Mouse (Mus musculus) cerebellum, adult 8-10 months (tissue): Measurements from ENCODE around the gene Sgf29.

ENCODE experiments used
- DNase-seq: peaks from one replicate; pipeline ENCODE4 v3.0.0; 2022

Sgf29 gene

DNA sequence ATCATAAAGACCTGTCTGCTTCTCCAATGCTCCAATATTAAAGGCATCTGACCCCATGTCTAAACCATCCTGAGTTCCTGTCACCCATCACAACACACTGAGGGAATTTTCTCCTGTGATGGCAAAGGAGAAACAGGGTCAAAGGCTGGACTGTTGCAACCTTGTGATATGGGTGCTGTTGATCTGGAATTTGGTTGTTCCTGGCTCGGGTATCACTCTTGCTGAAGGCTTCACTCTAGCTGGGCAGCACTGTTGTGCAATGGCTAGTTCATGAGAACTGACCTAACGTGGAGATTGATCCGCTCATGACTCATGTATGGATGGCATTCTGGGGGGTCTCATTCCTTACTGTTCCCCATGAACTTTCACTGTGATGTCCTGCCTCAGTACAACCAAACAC is 39.9 kb downstream of the Sgf29 start:
- no peak for DNase-seq

DNA sequence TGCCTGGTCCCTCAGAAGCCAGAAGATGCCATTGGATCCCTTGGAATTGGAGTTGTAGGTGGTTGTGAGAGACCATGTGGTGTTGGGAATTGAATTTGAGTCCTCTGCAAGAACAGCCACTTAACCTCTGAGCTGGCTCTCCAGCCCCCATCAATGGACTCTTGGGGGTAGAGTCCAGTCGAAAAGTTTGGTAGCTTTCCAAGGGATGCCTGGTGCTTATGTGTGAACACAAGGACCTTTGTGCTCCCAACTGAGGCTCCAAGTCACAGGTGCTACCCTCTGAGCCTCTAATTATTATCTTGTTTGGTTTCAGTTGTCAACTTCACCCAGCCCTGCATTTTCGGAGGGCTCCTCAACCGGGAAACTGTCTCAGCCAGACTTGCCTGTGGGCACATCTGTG is 41.6 kb downstream of the Sgf29 start:
- DNase-seq, result no peak

DNA sequence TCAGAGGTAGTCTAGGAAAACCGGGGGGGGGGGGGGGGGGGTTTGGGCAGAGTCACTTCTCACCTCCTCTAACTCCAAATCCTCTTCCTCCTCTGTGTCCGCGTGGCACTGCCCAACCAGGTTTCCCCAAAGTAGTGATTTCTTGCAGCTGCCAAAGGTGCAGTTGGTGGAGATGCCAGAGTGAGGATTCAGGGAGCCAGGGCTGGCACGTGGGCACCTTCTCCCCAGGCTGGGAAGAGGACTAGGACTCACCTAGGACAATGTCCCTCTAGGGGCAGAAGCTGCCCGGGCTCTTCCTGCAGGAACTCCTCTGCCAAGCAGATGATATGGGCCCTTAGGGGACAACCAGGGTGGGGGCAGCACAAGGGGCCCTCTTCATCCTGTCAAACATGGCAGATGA is 42.6 kb downstream of the Sgf29 start:
- no peak for DNase-seq

DNA sequence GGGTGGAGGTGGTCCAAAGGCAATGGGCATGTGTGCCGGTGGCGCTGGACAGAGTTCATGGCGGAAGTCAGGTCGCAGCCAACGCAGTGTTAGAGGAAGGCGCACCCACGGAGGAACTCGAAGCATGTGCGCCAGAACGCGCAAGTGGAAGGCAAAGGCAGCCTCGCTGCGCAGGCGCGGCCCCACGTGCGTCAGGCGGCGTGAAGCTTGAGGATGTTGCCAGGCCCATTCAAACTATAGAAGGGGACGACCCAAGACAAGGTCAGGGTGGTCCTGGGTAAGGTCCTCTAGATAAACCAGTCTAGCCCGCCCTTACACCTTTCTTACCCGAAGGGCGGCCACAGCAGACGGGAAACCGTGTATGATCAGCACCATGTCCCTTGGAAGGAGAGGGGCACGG is 43.3 kb downstream of the Sgf29 start:
- no peak for DNase-seq

DNA sequence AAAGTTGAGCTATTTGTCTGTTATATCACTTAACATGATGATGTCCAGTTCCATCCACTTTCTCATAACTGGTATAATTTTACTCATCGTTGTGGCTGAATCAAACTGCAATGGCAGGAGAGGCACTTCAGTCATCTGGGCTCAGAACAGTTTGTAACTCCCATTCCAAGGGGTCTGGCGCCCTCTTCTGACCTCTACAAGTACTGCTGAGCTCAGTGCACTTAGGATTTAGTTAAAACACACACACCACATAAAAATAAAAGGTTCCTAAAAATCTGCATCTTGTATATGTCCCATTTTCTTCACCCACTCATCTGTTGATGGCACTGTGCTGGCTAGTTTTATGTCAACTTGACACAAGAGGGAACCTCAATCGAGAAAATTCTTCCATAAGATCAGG is 44.1 kb downstream of the Sgf29 start:
- peak; percentile 75 for DNase-seq

DNA sequence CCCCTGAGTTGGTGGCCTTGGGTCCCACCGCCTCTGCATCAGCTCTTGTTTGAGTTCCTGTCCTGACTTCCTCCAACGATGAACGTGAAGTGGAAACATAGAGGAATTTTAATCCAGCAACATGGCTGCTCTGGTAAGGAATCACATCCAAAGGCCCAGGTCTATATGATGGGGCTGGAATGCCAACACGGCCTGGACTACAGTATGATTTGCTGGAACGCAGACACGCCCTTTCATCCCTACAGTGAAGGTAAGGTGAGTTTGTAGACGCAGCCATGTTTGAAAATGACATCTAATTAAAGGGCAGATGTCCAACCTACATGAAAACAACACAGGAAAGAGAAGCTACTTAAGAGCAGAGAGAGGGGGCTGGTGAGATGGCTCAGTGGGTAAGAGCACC is 44.7 kb downstream of the Sgf29 start:
- no peak for DNase-seq

DNA sequence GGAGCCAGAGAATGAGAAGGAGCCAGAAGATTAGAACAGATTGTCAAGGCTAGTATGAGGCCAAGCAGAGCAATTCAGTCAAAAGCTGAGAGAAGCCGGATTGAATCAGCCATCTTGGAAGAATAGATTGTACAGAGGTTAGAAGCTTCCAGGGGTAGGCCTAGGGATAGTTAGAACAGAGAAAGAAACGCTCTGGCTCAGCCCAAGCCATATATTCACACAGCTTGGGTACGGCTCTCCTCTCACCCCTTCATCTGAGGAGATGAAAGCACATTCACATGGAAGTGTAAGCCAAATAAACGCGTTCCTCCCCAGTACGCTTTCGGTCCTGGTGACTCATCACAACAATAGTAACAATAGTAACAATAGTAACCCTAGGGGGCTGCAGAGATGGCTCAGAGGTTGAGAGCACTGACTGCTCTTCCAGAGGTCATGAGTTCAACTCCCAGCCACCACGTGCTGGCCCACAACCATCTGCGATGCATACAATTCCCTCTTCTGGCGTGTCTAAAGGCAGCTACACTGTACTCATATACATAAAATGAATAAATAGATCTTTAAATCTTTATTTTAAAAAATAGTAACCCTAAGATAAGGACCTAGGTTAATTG is 45.4 kb downstream of the Sgf29 start:
- no peak for DNase-seq

DNA sequence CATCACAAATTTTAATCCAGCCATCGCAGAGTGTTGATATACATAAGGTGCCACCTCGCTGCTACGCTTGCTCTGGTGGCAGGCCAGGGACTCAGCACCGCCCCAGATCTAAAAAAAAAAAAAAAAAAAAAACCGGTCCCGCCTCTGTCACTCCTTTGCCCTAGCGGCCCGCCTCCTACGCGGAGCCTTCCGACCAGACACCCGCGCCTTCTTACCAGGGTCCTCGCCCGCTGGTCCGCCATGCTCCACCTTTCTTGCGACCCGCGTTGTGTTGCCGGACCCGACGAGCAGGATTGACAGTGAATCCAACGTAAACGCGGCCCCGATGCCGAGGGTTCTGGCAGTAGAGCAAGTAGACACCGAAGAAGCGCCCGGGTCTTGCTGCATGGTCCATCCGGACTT is 46.1 kb downstream of the Sgf29 start, which contains the start of gene Bola2:
Gene Bola2 (plus strand): TSS at position 192 of the 402 bp plus-strand sequence.
- DNase-seq, result no peak

DNA sequence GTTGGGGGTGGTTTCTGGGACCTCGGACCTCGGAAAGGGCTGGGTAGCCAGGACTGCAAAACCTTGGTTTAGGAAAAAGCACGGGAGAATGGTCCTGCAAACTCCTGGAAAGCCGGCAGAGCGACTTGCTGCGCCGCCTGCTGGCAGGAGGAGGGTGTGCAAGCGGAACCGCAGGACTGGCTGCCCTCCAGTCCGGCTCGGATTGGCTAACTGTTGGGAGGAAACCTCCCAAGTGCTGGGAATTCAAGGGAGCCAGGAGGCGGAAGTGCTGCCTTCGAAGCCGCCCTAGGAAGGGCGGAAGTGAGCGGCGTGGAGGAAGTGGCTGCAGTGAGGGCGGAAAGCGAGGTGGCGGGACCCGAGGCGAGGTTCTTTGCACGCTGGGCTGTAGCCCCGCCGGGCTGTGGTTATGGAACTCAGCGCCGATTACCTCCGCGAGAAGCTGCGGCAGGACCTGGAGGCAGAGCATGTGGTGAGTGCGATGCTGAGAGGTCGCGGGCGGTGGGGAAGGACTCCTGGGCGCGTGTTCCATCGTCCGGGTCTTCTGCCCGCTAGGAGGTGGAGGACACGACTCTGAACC is 46.6 kb downstream of the Sgf29 start, which contains the start of gene Slx1b:
Gene Slx1b (minus strand): TSS at position 154 of the 577 bp plus-strand sequence.
- peak; percentile 92 for DNase-seq

DNA sequence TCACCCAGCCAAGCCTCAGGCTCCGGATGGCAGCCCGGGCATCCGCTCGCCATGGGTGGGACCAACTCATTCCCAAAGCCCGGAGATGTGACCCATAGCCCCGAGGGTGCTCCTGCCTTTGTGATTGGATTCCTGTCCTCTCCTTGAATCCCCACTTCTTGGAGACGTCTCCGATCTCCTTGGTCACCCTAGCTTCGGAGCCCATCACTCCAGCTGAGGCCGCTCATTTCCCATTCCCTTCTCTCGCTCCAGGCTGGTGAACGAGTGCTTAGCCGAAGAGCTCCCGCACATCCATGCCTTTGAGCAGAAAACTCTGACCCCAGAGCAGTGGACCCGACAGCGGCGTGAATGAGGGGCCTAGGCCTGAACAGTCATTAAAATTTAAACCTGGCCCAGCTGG is 47.2 kb downstream of the Sgf29 start:
- DNase-seq, result no peak

DNA sequence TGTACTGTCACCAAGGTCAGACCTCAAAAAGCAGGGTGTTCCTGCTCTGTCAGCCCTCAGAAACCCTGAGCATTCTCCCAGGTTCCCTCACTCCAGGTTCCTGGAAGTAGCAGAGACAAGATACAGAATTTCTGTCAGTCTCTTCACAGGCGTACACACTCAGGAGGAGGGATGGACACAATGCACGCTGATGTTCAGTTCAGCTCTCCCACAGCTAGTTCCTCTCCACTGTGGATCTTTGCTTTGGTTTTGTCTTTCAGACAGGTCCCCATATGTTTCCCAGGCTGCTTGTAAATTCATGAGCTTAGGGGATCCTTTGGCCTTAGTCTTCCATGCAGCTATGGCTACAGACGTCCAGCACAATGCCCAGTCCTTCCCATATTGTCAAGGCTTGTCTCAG is 47.8 kb downstream of the Sgf29 start:
- no peak for DNase-seq

DNA sequence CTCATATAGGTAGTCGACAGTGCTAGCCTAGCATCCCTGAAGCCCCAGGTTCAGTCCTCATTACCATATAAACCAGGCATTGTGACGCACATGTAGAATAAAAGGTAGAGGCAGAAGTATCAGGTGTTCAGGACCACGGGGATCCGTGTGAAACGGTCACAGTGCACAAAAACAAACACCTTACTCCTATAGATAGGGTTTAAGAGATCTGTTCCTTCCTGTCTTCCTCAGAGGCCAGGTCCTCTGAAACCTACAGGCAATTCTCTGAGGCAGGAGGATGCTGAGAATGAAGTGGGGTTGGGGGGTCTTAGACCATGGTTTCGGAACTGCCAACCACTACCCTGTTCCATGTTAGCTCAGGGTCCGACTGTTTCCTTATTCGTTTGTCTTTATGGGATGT is 48.7 kb downstream of the Sgf29 start:
- no peak for DNase-seq

DNA sequence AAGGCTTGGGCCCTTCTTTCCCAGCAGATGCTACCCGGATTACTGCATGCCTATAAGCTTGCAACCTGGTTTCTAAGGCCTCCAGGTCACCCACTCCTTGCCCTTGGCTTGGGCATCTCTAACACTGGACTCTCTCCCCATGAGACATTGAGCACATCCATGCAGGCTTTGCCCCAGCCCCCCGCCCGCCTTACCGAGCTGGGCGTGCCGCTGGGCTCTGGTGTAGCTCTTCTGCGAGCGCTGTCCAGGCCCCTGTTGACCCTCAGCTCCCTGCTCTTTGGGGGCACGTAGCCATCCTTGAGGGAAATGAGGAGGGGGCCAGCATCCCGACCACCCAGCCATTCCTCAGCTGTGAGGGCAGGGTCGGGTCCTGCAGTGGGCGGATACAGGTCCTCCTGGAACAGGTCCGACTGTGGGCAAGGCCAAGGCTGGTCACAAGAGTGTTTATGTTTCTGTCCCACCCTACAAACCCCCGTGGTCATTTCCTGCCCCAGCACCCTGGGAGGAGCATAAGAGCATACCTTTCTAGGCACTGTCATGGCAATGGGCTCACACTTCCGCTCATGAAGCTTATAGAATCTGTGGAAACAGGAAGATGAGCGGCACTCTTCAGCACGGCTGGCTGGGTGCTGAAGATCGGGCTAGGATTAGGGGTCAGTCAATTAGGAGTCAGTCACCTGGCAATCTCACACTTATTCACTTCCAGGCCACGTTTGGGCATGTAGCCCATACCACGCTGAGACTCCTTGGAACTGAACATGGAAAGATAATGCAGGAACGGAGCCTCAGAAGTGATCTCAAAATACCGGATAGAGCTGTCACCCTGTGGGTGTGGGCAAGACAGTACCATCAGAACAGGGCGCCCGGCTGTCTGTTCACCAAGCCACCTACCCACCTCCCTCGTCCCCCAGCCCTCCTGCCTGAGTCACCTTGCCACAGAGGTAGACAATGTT is 51.2 kb downstream of the Sgf29 start:
- no peak for DNase-seq

DNA sequence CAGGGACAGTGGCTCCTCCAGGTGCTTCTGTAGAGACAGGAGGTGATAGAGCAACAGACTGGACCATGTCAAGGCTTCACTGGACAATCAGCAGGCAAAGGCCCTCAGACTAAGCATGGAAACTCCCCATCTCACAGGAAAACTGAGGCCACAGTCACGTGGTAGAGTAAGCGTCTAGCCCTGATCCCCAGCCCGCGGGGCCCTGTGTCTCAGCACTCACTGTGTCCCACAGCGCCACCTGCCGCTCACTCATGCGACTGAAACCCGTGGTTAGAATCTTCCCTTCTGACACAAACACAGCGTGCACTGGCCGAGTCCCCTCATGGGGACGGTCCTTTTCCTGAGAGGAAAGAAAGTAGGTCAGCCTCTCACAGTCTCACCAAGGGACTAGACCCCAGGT is 52.0 kb downstream of the Sgf29 start:
- peak; percentile 93 for DNase-seq

DNA sequence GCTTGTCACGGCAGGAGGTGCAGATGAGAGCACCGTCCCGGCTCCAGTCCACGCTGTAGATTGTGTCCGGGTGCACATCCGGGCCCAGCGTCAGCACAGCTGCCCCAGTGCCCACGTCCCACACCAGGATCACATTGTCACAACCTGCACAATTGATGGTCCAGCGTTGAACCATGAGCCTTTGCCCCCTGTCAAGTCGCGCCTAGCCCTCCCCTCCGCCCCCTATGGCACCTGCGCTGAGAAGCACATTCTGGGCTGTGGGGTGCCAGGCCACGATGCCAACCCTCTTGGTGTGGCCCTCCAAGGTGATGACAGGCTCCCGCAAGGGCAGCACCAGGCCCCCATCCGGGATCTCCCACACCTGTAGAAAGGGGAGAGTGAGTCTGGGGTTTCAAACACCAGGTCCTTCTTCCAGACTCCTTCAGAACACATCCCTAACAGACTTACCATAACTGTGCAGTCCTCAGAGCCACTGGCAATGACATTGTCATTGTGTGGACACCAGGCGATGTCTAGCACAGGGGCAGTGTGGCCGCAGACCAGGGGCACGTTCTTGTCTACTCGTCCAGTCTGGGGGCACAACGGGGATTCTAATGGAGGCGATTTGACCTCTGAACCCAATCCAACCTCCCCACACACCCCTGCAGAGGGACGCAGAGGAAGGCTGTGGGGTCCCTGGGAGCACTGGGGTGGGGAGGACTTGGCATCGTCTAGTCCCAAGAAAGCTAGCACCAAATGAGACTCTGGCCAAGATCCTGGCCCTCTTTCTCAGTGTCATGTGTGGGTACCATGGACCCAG is 52.6 kb downstream of the Sgf29 start:
- DNase-seq, result peak; percentile 23

DNA sequence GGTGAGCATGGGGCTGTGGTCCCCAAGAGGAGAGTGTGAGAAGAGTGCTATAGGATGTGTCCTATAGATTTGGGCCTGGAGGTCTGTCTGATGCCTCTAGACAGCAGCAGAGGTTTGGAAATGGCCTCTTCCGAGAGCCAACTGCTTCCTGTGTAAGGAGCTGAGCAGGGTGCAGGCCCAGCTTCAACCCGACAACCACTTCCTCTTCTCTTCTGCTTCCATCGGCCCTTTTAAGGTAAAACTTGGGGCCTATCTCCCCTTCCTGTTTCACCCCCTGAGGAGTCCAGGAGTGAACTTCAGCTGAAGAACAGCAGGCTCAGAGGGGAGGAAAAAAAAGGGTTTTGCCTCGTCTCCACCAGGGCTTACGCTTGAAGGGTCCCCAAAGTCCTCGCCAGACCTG is 53.2 kb downstream of the Sgf29 start:
- DNase-seq, result no peak

DNA sequence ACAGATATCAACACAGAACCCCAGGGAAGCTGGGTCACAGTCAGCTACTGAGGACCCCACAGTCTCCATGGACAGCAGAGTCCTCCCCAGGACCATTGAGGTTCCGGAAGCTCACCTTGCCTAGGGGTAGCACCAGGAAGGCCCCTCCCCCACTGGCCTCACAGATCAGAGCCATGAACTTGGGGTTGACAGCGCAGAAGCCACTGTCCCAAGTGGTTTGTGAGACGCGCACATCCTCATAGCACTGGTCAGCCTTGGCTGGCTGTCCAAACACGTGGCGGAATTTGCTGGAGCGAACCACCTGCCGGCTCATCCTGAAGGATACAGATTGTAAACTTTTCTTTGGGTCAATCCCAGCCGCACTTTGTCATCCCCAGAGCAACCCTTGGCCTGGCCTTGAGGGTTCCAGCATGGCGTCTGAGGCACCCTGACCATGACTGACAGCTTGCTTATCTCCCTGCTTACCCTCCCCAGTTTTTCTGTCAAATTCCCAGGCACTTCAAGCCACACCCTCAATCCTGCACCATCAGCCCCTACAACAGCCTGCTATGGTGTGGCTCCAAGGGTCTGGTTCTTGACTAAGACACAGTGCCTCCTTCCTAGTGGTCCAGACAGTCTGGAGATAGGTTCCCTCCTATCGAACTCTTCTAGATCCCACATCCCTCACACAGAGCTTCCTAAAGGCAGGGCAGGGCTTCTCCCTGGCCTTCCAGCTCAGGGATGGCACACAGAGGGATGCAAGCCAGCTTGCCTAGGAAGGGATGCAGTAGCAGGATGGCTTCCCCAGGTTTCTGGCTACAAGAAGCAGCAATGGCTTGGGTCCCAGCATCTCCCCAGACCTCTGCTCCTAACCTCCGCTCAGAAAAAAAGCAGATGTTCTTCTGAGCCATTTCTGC is 54.0 kb downstream of the Sgf29 start:
- DNase-seq, result peak; percentile 52

DNA sequence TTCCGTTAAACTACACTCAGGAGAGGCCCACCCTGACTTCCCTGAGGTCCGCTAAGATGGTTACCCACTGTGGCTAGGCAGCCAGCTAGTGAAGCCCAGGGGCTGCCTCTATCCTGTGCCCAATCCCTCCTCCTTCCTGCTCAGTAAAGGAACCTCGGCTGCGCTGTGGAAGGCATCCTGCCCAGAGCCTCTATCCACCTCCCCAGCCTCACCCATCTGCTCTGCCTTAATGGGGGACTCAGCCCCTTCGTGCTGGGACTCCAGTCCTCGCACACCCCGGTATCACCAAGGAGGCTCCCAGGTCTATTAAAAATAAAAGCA is 54.6 kb downstream of the Sgf29 start:
- peak; percentile 40 for DNase-seq

DNA sequence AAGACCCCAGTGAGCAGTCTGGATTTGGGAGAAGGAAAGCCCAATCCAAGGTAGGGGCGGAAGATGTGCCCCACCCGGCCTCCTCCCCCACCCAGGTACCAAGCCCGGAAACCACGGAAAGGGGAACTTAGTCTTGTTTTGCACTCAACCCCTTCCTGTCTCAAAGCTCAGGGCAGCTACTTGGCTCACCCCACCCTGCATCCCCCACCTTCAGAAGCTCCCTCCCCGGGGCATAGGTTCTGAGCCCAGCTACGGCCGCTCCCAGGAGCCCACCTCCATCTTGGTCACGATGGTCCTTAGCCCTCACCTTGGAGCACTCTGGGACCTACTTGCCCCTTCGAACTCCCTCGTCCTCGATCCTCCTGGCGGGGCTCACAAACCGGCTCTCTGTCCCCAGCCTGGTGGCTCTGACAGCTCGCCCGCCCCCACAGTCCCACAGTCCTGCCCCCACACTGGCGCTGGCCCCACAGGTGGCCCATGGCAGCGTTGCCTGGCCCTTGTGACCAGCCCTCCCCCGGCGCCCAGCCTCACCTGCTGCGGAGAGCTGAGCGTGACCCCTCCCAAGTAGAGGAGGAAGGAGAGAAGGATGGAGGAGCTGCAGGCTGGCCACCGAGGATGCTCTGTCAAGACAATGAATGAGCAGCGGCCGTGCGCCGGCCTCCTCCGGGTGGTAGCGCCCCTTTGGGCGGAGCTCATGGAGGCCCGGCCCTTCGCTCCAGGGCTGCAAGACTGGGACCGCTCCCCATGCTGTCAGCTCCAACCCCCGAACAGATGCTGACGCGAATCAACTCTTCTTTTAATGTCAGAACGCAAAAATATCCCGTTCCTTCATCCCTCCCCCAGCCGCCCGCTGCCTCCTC is 55.2 kb downstream of the Sgf29 start:
- peak; percentile 87 for DNase-seq

DNA sequence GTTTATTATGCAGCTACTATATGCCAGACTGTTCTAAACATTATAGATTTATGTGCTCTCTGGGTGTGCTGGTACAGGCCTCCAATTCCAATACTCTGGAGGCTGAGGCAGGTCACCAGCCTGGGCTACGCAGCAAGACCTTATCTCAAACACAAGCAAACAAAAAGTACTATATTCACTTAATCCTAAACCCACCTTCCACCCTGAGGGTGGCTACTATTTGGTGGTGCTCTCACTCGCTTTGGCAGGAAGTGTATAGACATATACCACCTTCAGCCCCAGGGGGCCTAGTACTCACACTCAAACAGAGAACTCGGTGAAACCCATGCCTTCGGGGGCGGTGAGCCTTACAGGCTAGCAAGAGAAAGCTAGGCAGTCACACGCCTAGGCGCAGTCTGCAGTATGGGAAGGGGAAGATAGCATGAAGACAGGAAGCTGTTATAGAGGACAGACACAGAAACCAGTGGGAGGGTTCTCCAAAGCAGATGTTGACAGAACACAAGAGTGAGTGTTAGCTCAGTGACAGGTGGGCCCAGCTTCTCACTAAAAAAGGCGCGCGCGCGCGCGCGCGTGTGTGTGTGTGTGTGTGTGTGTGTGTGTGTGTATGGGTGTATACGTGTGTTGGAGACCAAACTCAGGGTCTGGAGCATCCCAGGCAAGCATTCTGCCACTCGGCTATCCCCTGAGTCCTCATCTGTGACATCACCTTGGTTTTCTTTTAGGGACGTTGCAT is 58.5 kb downstream of the Sgf29 start, which contains the start of gene Coro1a:
Gene Coro1a (minus strand): TSS at position 346 of the 733 bp plus-strand sequence.
- no peak for DNase-seq
